Mouse (Mus musculus): ENCODE measurements around the gene Slc26a10.

Slc26a10 gene

DNA sequence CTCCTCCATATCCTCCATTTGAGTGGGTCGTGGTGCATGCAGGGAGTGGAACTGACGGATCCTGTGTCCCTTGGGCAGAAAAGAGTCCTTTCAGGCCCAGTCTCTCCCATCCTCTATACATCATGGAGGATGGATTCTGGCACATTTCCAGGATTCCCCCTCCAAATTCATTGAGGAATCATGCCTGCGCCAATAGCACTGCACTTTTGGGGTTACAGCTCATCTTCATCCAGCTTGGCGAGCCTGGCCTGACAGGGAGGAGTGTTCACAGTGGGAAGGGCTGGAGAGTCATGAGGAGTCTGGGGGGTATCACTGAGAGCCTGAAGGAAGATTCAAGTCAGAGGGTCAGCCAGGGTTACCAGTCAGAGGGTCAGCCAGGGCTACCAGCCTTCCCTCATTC lies 2.2 kb upstream of the Slc26a10 start:
- in situ Hi-C loops (cut with MboI, MseI) = no loop called here

- in situ Hi-C loops (cut with MboI, MseI) = no loop called here
These were observed 1.1 kb upstream of the Slc26a10 start for GRCm38 (mm10) chr10:127181566-127181965.

- in situ Hi-C loops (cut with MboI, MseI) = no loop called here
These were observed 226 bp upstream of the Slc26a10 start for GRCm38 (mm10) chr10:127180695-127181047.

- in situ Hi-C loops (cut with MboI, MseI) = loop anchor here (5.0 kb wide), 1 partner anchor 101 kb away; the partner anchor contains the start of gene Agap2
These were observed 2.0 kb downstream of the Slc26a10 start for GRCm38 (mm10) chr10:127178286-127179027.

DNA sequence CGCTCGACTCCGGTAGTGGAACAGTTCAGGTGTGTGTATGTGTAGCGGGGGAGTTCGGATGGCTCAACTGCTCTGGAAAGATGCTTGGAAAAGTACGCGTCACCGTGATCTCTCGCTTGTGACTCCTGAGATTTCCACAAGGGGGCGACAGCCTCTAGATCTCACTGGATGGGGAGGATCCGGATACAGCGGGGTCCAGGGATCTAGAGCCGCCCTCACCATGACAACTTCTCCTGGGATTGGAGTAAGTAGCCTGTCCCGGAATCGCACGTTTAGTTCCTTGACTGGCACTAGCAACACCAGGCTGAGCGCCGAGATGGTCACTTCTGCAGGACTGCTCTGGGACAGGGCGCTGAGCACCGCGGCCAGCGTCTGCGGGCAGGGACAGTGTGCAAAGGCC lies 2.7 kb downstream of the Slc26a10 start:
- in situ Hi-C loops (cut with MboI, MseI) = loop anchor here (5.0 kb wide), 1 partner anchor 100 kb away; the partner anchor contains the start of gene Agap2

DNA sequence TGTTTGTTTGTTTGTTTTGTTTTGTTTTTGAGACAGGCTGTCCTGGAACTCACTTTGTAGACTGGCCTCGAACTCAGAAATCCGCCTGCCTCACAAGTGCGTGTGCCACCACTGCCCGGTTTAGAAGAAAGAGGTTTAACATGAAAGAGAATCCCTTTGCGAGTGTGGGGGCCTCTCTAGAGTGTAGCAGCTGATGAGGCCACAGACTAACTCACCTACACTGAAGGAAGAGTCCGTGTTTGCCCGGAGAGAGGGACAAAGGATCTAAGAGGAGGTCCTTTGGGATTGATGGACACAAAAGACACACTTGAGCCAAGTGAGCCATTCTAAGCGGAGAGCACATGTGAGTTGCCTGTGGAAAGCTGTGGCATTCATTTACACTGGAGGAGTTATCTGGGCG lies 3.2 kb downstream of the Slc26a10 start:
- in situ Hi-C loops (cut with MboI, MseI) = loop anchor here (5.0 kb wide), 1 partner anchor 100 kb away; the partner anchor contains the start of gene Agap2

DNA sequence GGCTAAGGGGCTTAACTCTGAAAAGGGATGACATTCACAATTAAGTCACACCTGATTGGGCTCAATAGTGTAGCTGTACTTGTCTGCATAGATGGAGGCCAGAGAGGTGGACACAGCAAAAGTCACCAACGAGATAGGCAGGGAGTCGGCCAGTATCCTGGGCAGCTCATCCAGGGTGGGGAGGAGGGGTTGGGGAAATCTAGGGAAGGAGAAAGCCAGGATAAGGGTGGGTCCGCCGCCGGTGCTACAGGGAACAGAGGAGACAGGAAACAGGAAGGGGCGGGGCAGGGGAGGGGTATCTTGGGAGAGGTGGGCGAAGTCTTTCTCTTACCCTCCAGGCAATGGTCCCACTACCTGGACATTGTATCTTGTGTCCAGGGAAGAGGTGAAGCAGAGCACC lies 3.7 kb downstream of the Slc26a10 start:
- in situ Hi-C loops (cut with MboI, MseI) = loop anchor here (5.0 kb wide), 1 partner anchor 99 kb away; the partner anchor contains the start of gene Agap2

GRCm38 (mm10) chr10:127176228-127176627 lies 4.2 kb downstream of the Slc26a10 start:
- in situ Hi-C loops (cut with MboI, MseI) = loop anchor here (5.0 kb wide), 1 partner anchor 99 kb away; the partner anchor contains the start of gene Agap2

- in situ Hi-C loops (cut with MboI, MseI) = loop anchor here (5.0 kb wide), 1 partner anchor 57 kb away; no protein-coding TSS in a partner anchor
These were observed 6.3 kb downstream of the Slc26a10 start for GRCm38 (mm10) chr10:127174170-127174569.

- in situ Hi-C loops (cut with MboI, MseI) = loop anchor here (5.0 kb wide), 1 partner anchor 56 kb away; no protein-coding TSS in a partner anchor
These were observed 7.0 kb downstream of the Slc26a10 start for GRCm38 (mm10) chr10:127173148-127174065.

GRCm38 (mm10) chr10:127171631-127172200 lies 8.7 kb downstream of the Slc26a10 start:
- in situ Hi-C loops (cut with MboI, MseI) = loop anchor here (5.0 kb wide), 1 partner anchor 54 kb away; no protein-coding TSS in a partner anchor

GRCm38 (mm10) chr10:127170837-127171272 lies 9.6 kb downstream of the Slc26a10 start:
- in situ Hi-C loops (cut with MboI, MseI) = loop anchor here (5.0 kb wide), 1 partner anchor 54 kb away; no protein-coding TSS in a partner anchor

DNA sequence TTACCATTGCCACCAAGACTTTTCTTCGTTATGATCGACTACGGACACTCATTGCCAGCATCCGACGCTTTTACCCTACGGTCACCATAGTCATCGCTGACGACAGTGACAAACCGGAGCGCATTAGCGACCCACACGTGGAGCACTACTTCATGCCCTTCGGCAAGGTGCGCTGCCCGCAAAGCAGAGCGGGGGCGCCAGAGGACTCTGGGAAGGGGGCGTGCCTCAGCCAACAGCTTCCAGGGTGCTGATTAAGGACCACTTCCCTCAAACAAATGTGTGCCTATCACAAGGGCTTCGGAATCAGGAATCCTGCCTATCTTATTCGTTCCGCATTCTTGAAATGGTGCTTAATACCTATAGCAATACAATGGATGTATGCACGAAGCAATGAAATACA lies 10.4 kb downstream of the Slc26a10 start:
- in situ Hi-C loops (cut with MboI, MseI) = loop anchor here (5.0 kb wide), 1 partner anchor 53 kb away; no protein-coding TSS in a partner anchor

GRCm38 (mm10) chr10:127167614-127168192 lies 12.7 kb downstream of the Slc26a10 start:
- in situ Hi-C loops (cut with MboI, MseI) = no loop called here

DNA sequence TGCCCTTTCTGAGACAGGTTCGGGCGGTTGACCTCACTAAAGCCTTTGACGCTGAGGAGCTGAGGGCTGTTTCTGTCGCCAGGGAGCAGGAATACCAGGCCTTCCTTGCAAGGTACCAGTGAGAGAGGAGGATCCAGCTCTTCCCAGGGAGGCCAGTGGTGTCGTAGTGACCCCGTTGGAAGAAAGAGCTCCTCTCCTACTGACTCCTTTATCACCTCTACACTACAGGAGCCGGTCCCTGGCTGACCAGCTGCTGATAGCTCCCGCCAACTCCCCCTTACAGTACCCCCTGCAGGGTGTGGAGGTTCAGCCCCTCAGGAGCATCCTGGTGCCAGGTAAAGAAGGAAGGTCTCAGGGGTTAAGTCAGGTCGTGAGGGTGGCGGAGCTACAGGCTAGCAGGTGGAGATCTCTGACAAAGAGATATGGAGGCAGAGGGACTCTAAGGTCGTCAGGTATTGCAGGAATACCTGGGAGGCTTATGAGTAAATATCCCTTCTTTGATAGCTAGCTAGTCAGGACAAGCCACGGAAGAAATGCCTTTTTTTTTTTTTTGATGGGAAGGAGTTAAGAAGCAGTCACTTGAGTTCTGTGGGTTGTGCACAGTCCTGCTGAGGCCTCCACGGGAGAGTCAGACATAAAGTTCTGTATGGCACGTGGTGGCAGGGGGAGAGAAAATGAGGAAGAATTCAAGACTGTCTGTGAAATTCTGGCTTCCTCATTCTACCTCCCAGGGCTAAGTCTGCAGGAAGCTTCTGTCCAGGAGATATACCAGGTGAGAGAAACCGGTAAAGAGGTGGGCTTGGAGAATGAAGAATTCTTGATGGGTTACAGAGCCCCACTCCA lies 13.5 kb downstream of the Slc26a10 start:
- in situ Hi-C loops (cut with MboI, MseI) = no loop called here

GRCm38 (mm10) chr10:127166404-127166715 lies 14.1 kb downstream of the Slc26a10 start:
- in situ Hi-C loops (cut with MboI, MseI) = no loop called here

DNA sequence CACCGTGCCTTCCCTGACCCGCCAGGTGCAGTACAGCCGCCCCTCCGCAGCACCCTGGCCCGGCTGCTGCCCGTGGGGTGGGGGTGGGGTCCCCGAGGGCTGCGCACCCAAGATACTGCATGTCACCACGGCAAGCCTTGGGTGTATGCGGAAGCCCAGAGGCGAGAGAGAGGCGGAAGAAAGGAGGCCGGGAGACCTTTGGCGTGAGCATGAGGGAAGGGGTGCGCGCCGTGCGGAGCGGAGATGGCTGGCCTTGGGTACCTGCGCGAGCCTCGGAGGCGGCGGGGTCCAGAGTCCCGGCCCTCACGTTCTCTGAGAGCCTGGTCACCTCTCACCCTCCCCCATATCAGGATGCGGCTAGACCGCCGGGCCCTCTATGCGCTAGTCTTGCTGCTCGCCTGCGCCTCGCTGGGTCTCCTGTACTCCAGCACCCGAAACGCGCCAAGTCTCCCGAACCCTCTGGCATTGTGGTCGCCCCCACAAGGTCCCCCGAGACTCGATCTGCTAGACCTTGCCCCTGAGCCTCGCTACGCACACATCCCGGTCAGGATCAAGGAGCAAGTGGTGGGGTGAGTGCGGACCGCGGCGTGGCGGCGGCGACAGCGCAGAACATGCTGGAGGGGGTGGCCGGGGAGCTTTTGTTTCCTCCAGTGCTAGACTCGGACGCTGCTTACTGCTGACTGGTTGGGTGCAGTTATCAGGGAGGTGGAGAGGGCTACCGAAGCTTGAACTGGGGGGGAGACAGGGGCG lies 14.6 kb downstream of the Slc26a10 start:
- in situ Hi-C loops (cut with MboI, MseI) = no loop called here

DNA sequence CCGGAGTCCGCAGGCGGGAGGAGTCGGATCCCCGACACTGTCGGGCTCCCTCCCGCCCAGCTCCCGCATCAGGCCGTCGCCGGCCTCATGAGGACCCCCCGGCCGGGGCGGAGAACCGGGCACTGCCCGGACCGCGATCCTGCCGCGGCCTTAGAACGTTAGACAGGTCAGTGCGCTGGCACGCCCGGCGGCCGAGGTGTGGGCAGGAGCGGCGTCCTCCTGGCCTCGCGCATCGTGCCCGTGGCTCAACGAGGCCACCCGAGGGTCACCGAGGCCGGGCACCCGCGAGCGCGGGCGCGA lies 15.1 kb downstream of the Slc26a10 start:
- in situ Hi-C loops (cut with MboI, MseI) = no loop called here

DNA sequence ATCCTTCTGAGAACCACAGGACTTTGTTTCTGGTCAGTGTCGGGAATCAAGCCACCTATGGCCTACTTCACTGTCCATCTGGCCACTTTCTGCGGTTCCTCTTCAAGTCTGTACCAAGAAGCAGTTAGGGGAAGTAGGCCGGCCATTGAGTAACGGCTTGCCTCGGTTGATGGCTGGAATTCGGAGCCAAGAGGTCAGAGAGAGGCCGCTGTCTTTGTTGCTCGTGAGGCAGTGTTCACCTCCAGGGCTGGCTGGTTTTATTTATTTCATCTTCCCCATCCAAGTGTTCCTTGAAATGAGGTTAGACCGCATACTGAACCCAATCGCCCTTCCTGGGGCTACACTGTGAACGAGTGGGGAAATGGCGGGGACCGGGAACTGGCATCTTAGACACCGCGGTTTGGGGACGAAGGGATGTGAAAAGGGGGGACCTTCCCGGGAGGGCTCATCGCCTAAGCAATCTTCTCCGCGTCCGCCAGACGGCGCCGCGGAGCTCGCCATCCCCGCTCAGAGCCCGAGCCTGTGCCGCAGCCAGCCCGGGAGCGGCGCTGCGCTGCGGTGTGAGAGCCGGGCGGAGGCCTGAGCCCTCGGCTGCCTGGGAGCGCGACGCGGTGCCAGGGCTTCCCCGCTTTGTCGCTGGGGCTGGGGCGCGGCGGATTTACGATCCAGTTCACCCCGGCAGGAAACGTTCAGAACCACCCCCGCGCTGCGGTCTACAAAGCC lies 15.7 kb downstream of the Slc26a10 start, which contains the start of gene B4galnt1:
TSS of gene B4galnt1 (plus strand) at position 595 of the 723 bp plus-strand sequence.
- in situ Hi-C loops (cut with MboI, MseI) = no loop called here
